Mouse (Mus musculus): ENCODE results near the gene Nos1ap. TPM values are rescaled to one million over a fixed set of nuclear protein-coding genes. Genes with fewer than 3 reads are reported as not detected.

Nos1ap gene
- 100 to 1,000 TPM; 191 to 254 (median 220) TPM for total RNA-seq (2022)

- DNase-seq (ENCODE audit: low spot score in 2 of 2) = peak; percentile 43 to 79
Measured at GRCm38 (mm10) chr1:170589219-170590040, at the start of gene Nos1ap. TSS of gene Nos1ap (minus strand) at chr1:170589861.

GRCm38 (mm10) chr1:170638941-170639340 is 49.3 kb upstream of the Nos1ap start:
- DNase-seq (ENCODE audit: low spot score in 2 of 2) = no peak

GRCm38 (mm10) chr1:170632856-170633255 is 43.2 kb upstream of the Nos1ap start:
- DNase-seq (ENCODE audit: low spot score in 2 of 2) = no peak

- DNase-seq (ENCODE audit: low spot score in 2 of 2) = peak; percentile 72 to 84
Measured at GRCm38 (mm10) chr1:170632385-170632784, 42.7 kb upstream of the Nos1ap start.

GRCm38 (mm10) chr1:170631571-170631970 is 41.9 kb upstream of the Nos1ap start:
- no peak for DNase-seq (ENCODE audit: low spot score in 2 of 2)

- DNase-seq (ENCODE audit: low spot score in 2 of 2) = no peak
Measured at GRCm38 (mm10) chr1:170630489-170630888, 40.8 kb upstream of the Nos1ap start.

GRCm38 (mm10) chr1:170623432-170623831 is 33.8 kb upstream of the Nos1ap start:
- DNase-seq (ENCODE audit: low spot score in 2 of 2) = no peak

GRCm38 (mm10) chr1:170622934-170623333 is 33.3 kb upstream of the Nos1ap start:
- no peak for DNase-seq (ENCODE audit: low spot score in 2 of 2)

- no peak for DNase-seq (ENCODE audit: low spot score in 2 of 2)
Measured at GRCm38 (mm10) chr1:170619686-170620374, 30.2 kb upstream of the Nos1ap start.

- peak; percentile 47 to 74 for DNase-seq (ENCODE audit: low spot score in 2 of 2)
Measured at GRCm38 (mm10) chr1:170612968-170613872, 23.6 kb upstream of the Nos1ap start.

- DNase-seq (ENCODE audit: low spot score in 2 of 2) = no peak
Measured at GRCm38 (mm10) chr1:170611631-170612030, 22.0 kb upstream of the Nos1ap start.

- no peak for DNase-seq (ENCODE audit: low spot score in 2 of 2)
Measured at GRCm38 (mm10) chr1:170610695-170611094, 21.0 kb upstream of the Nos1ap start.

- no peak for DNase-seq (ENCODE audit: low spot score in 2 of 2)
Measured at GRCm38 (mm10) chr1:170610289-170610688, 20.6 kb upstream of the Nos1ap start.

- no peak for DNase-seq (ENCODE audit: low spot score in 2 of 2)
Measured at GRCm38 (mm10) chr1:170609872-170610271, 20.2 kb upstream of the Nos1ap start.

GRCm38 (mm10) chr1:170608461-170609071 is 18.9 kb upstream of the Nos1ap start:
- no peak for DNase-seq (ENCODE audit: low spot score in 2 of 2)

GRCm38 (mm10) chr1:170607231-170607917 is 17.7 kb upstream of the Nos1ap start:
- no peak for DNase-seq (ENCODE audit: low spot score in 2 of 2)

- DNase-seq (ENCODE audit: low spot score in 2 of 2) = no peak
Measured at GRCm38 (mm10) chr1:170605228-170606001, 15.8 kb upstream of the Nos1ap start.

GRCm38 (mm10) chr1:170594575-170594974 is 4.9 kb upstream of the Nos1ap start:
- DNase-seq (ENCODE audit: low spot score in 2 of 2) = no peak

GRCm38 (mm10) chr1:170590531-170590930 is 870 bp upstream of the Nos1ap start:
- no peak for DNase-seq (ENCODE audit: low spot score in 2 of 2)

GRCm38 (mm10) chr1:170590041-170590360 is 340 bp upstream of the Nos1ap start:
- DNase-seq (ENCODE audit: low spot score in 2 of 2) = no peak

Measured in layer of hippocampus, adult 8-10 months (tissue).